Mouse (Mus musculus) mature B cell (primary cell): ENCODE measurements around the gene Grin2b.
"Not testable (repeated sequence)": the region's sequence is repeated elsewhere in the genome, so short reads cannot be mapped to it uniquely, and the experiment has no call there.

Source experiments
- in situ Hi-C: fragments of 300-500 bp; cut with MboI; formaldehyde crosslinking; loops from 2 replicates; pipeline ENCODE4 v1.14.3; 2019

Grin2b gene

GRCm38 (mm10) chr6:135900410-135900809 lies 272.9 kb downstream of the Grin2b start:
- in situ Hi-C loops, result no loop called here

GRCm38 (mm10) chr6:135899225-135899624 lies 274.1 kb downstream of the Grin2b start:
- in situ Hi-C loops, result no loop called here

GRCm38 (mm10) chr6:135894793-135895228 lies 278.5 kb downstream of the Grin2b start:
- in situ Hi-C loops, result no loop called here

GRCm38 (mm10) chr6:135882611-135883010 lies 290.7 kb downstream of the Grin2b start:
- in situ Hi-C loops, result no loop called here

- in situ Hi-C loops, result no loop called here
These were observed 297.1 kb downstream of the Grin2b start for GRCm38 (mm10) chr6:135876163-135876726.

GRCm38 (mm10) chr6:135874626-135875025 lies 298.7 kb downstream of the Grin2b start:
- in situ Hi-C loops, result no loop called here

GRCm38 (mm10) chr6:135865832-135866231 lies 307.5 kb downstream of the Grin2b start:
- in situ Hi-C loops, result no loop called here

GRCm38 (mm10) chr6:135863965-135864364 lies 309.3 kb downstream of the Grin2b start:
- in situ Hi-C loops, result no loop called here

- in situ Hi-C loops, result no loop called here
These were observed 313.8 kb downstream of the Grin2b start for GRCm38 (mm10) chr6:135859502-135859901.

- in situ Hi-C loops, result no loop called here
These were observed 319.1 kb downstream of the Grin2b start for GRCm38 (mm10) chr6:135854173-135854591.

- in situ Hi-C loops, result no loop called here
These were observed 329.6 kb downstream of the Grin2b start for GRCm38 (mm10) chr6:135843755-135844154.

- in situ Hi-C loops, result no loop called here
These were observed 337.0 kb downstream of the Grin2b start for GRCm38 (mm10) chr6:135836353-135836752.

- in situ Hi-C loops, result no loop called here
These were observed 339.8 kb downstream of the Grin2b start for GRCm38 (mm10) chr6:135833542-135833941.

- in situ Hi-C loops, result no loop called here
These were observed 341.3 kb downstream of the Grin2b start for GRCm38 (mm10) chr6:135832041-135832440.

GRCm38 (mm10) chr6:135831032-135831431 lies 342.3 kb downstream of the Grin2b start:
- in situ Hi-C loops, result no loop called here

GRCm38 (mm10) chr6:135829458-135829857 lies 343.9 kb downstream of the Grin2b start:
- in situ Hi-C loops, result no loop called here

GRCm38 (mm10) chr6:135828976-135829375 lies 344.3 kb downstream of the Grin2b start:
- in situ Hi-C loops, result no loop called here

- in situ Hi-C loops, result no loop called here
These were observed 345.4 kb downstream of the Grin2b start for GRCm38 (mm10) chr6:135827942-135828341.

- in situ Hi-C loops, result no loop called here
These were observed 346.0 kb downstream of the Grin2b start for GRCm38 (mm10) chr6:135827317-135827716.

- in situ Hi-C loops, result not testable (repeated sequence)
These were observed 346.5 kb downstream of the Grin2b start for GRCm38 (mm10) chr6:135826776-135827175.

GRCm38 (mm10) chr6:135817391-135817790 lies 355.9 kb downstream of the Grin2b start:
- in situ Hi-C loops, result no loop called here

GRCm38 (mm10) chr6:135813755-135814154 lies 359.6 kb downstream of the Grin2b start:
- in situ Hi-C loops, result no loop called here

GRCm38 (mm10) chr6:135805436-135805835 lies 367.9 kb downstream of the Grin2b start:
- in situ Hi-C loops, result no loop called here

GRCm38 (mm10) chr6:135799949-135800348 lies 373.4 kb downstream of the Grin2b start:
- in situ Hi-C loops, result no loop called here
